ENCODE assay signal across 8 mouse cellular contexts in genomic region chr3:45375761-45376500, GRCm38 (mm10). TPM values are rescaled to one million over a fixed set of nuclear protein-coding genes. Genes with fewer than 3 reads are reported as not detected.
DNase-seq lines count a peak whose midpoint lies in the region; ATAC-seq and TF ChIP-seq lines count a peak whose summit lies in the region.

No protein-coding gene starts in this region.

- ATAC-seq in cerebellum, adult (ENCODE audit: insufficient number of reproducible peaks, low FRiP score, low TSS enrichment) = peak; percentile 43
- ATAC-seq in forebrain, embryonic 15.5 days (replicated peaks) = no peak
- 0 out of 2 replicates have a peak, but pooled peaks have one; percentile 9 for ATAC-seq in liver, postnatal 0 days
- no peak for ATAC-seq in inflammation-experienced regulatory T-cells, adult 6 months

- under 1% methylated on average over 27 of the region's 27 CpGs for WGBS in forebrain, embryonic 15.5 days
- under 1% methylated on average over 27 of the region's 27 CpGs for WGBS in liver, postnatal 0 days (ENCODE audit: insufficient replicate concordance)

- peak overlapping the region; percentile 69 for H3K4me3 ChIP-seq in E14TG2a.4 (replicated peaks; ENCODE audit: low read length)
- peak overlapping the region; percentile 57 for H3K4me3 ChIP-seq in forebrain, embryonic 15.5 days
- peak overlapping the region; percentile 70 for H3K4me3 ChIP-seq in layer of hippocampus, adult 2 months
- H3K4me3 ChIP-seq in liver, postnatal 0 days (ENCODE audit: low read depth, low read length) = peak overlapping the region; percentile 41

- peak; percentile 78 for DNase-seq in heart, postnatal 4 days
- peak; percentile 86 to 87 for DNase-seq in layer of hippocampus, adult 2 months (ENCODE audit: low spot score in 2 of 2)
- peak; percentile 61 for DNase-seq in liver, postnatal 0 days
- peak; percentile 34 for DNase-seq in ovary, adult 18-20 months (ENCODE audit: low spot score)

- H3K27ac ChIP-seq in forebrain, embryonic 15.5 days (replicated peaks) = peak overlapping the region; percentile 85
- H3K27ac ChIP-seq in layer of hippocampus, adult 2 months = peak overlapping the region; percentile 79
- no peak overlapping the region for H3K27ac ChIP-seq in liver, postnatal 0 days (ENCODE audit: low read depth)

- TF ChIP-seq EP300 in liver, postnatal 0 days (IDR thresholded peaks at IDR 0.05; ENCODE audit: low read depth) = no peak

- peaks cover 45% of the 10 kb centered on the region for H3K4me1 ChIP-seq in E14TG2a.4 (replicated peaks; ENCODE audit: low read depth, low read length)
- peaks cover 17% of the 10 kb centered on the region for H3K4me1 ChIP-seq in forebrain, embryonic 15.5 days
- peaks cover 10% of the 10 kb centered on the region for H3K4me1 ChIP-seq in liver, postnatal 0 days (ENCODE audit: insufficient read depth)

- peak; percentile 73 for TF ChIP-seq CTCF in E14TG2a.4 (conservative IDR thresholded peaks at IDR 0.05; ENCODE audit: low read length)
- TF ChIP-seq CTCF in layer of hippocampus, adult 2 months (conservative IDR thresholded peaks at IDR 0.05) = peak; percentile 87
- TF ChIP-seq CTCF in liver, postnatal 0 days (IDR thresholded peaks at IDR 0.05; ENCODE audit: low read depth) = peak; percentile 72

- H3K27me3 ChIP-seq in E14TG2a.4 (ENCODE audit: insufficient read depth, low read length) = peaks cover 61% of the 10 kb centered on the region
- H3K27me3 ChIP-seq in forebrain, embryonic 15.5 days = no peaks in the 10 kb centered on the region
- H3K27me3 ChIP-seq in liver, postnatal 0 days (ENCODE audit: insufficient read depth, low read length) = peaks cover 49% of the 10 kb centered on the region

- no peaks in the 10 kb centered on the region for H3K36me3 ChIP-seq in E14TG2a.4 (ENCODE audit: insufficient read depth, low read length)
- no peaks in the 10 kb centered on the region for H3K36me3 ChIP-seq in forebrain, embryonic 15.5 days
- no peaks in the 10 kb centered on the region for H3K36me3 ChIP-seq in liver, postnatal 0 days (replicated peaks; ENCODE audit: insufficient read depth, low read length)

- no peaks in the 10 kb centered on the region for H3K9me3 ChIP-seq in E14TG2a.4 (ENCODE audit: low read length)
- no peaks in the 10 kb centered on the region for H3K9me3 ChIP-seq in forebrain, embryonic 15.5 days
- H3K9me3 ChIP-seq in liver, postnatal 0 days (ENCODE audit: low read length) = no peaks in the 10 kb centered on the region

- H3K4me2 ChIP-seq in forebrain, embryonic 15.5 days (replicated peaks) = peak overlapping the region; percentile 80
- peak overlapping the region; percentile 71 for H3K4me2 ChIP-seq in liver, postnatal 0 days (ENCODE audit: low read depth, low read length)

- peak overlapping the region; percentile 63 for H3K9ac ChIP-seq in forebrain, embryonic 15.5 days (replicated peaks)
- no peak overlapping the region for H3K9ac ChIP-seq in liver, postnatal 0 days (replicated peaks)

RNA-seq across cellular contexts. Expression of gene Pcdh10, which starts 2.3 kb away (rescaled TPM):
- polyA plus RNA-seq in forebrain, embryonic 15.5 days (2015; fragmentation: Nextera tagmentation; extraction: Ambion mirVana) = 12.5 and 13.8 TPM in 2 replicates
- under 1 TPM; 0.07 to 0.24 TPM for total RNA-seq in heart, postnatal 4 days (2021)
- total RNA-seq in layer of hippocampus, adult 2 months (2021) = 10 to 100 TPM; 91.9 to 92.5 TPM
- polyA plus RNA-seq in liver, postnatal 0 days (2015; fragmentation: Nextera tagmentation; extraction: Ambion mirVana) = not detected in 2 replicates
- under 1 TPM in 1 of 3 experiments, not detected in 2; 0.11 TPM for polyA plus RNA-seq in inflammation-experienced regulatory T-cells, adult 6 months (2017; shearing (Covaris generic))

Comparison
In these comparisons a context has a peak if more than half of its experiments do, and no peak if none do; other contexts are left out.
1. ATAC-seq: peak in cerebellum, adult (single experiment) and liver, postnatal 0 days (single experiment); none in forebrain, embryonic 15.5 days (single experiment) and inflammation-experienced regulatory T-cells, adult 6 months (single experiment).
2. DNase-seq: peak in every context shown above with its lines; median percentile 86 in layer of hippocampus, adult 2 months; 78 in heart, postnatal 4 days; 61 in liver, postnatal 0 days; 34 in ovary, adult 18-20 months.
3. RNA of gene Pcdh10, which starts 2.3 kb away (polyA plus RNA-seq): 12.5 to 13.8 TPM in forebrain, embryonic 15.5 days; 0.11 TPM in inflammation-experienced regulatory T-cells, adult 6 months and not detected in liver, postnatal 0 days; every median in the first group is over 10 times any median in the second.
4. Peak in every context shown above with its lines, with median percentiles within 50 percentile points of each other: H3K4me3 ChIP-seq and CTCF ChIP-seq.